Mouse (Mus musculus) induced T-regulatory cell, adult 2 months (primary cell): ENCODE results near the gene Calcoco2.

Experiments used
- DNase-seq: peaks from one replicate; pipeline ENCODE4 v3.0.0-alpha.2; 2012; ENCODE audit warnings: low read depth

The Calcoco2 gene

DNA sequence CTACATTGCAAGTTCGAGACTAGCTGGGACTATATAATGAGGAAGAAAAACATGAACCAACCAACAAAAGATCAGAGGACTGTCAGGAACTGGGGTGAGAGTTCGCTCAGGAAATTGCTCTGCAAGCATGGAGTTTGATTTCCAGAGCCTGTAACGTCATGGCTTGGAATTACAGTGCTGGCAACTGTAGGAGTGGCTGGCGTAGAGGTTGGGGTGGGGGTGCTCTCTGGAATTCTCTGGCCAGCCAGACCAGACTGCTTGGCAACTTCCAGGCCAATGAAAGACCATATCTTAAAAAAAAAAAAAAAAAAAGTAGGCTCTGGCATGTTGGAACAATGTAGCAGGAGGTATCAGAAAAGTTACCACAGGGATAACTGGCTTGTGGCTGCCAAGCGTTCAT is 31.0 kb downstream of the Calcoco2 start:
- DNase-seq, result no peak

DNA sequence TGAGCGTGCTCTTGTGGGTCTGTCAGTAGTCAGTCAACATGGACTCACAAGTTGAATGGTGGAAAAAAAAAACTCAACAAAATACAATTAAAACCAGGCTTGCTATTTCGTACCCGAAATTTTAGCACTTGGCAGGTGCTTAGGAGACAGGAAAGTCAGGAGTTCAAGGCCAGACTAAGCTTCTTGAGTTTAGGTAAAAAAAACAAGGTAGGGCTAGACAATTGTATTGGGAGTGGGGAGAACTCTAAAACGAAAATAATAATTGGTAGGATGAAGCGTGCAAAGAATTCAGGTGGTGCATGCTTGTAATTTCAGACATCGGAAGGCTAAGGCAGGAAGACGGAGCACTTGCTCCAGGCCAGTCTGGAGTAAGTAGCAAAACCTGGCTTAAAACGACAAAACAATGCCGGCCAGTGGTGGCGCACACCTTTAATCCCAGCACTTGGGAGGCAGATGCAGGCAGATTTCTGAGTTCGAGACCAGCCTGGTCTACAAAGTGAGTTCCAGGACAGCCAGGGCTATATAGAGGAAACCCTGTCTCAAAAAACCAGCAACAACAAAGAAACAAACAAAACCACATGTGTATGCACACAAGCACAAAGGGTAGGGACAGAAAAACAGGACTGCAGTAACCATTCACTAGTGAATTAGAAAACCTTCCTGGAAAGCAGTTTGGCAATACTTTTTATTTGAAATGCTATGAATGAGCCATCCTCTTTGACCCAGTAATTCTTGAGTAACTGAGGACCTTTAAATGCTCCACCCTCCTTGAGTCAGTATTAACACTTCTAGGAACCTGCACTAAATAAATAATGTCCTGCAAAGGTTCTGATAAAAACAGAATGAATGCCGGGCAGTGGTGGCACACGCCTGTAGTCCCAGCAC is 35.3 kb downstream of the Calcoco2 start:
- DNase-seq, result no peak

DNA sequence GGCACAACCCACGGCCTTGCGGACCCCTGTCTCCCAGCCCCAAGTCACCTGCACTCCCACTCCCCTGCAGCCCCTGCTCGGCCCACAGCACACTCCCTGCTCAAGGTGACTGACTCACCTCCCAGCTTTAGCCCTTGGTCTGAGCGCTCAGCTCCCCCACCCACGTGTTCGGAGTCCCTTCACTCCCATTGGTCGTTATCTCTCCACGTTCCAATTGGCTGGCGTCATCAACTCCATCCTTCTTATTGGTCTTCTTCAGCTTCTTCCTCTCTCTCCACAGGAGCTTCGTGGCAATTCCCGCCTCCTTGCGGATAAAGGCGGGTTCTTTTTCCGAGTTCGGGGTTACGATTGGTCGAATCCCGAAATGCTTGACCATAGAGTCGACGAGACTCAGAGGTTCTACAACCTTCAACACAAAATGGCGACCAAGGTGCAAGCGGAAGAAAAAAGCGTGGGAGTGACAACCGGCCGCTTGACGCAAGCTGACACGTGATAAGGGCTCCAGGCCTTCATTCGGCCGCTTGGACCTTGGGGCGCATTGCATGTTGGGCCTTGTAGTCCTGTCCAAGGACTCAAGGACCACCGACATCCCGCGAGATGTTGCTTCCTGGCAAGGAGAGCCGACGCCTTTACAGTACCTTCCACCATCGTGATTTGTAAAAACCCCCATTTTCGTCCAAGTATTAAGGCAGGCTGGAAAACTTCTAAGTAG is 36.1 kb downstream of the Calcoco2 start, which contains the start of gene Atp5g1:
Gene Atp5g1 (minus strand): TSS at position 162 of the 712 bp plus-strand sequence.
- peak; percentile 99 for DNase-seq

- DNase-seq, result no peak
Measured at GRCm38 (mm10) chr11:96075177-96075508, 36.6 kb downstream of the Calcoco2 start.

- DNase-seq, result no peak
Measured at GRCm38 (mm10) chr11:96074351-96075176, 37.2 kb downstream of the Calcoco2 start.

- DNase-seq, result no peak
Measured at GRCm38 (mm10) chr11:96073295-96073993, 38.3 kb downstream of the Calcoco2 start.

DNA sequence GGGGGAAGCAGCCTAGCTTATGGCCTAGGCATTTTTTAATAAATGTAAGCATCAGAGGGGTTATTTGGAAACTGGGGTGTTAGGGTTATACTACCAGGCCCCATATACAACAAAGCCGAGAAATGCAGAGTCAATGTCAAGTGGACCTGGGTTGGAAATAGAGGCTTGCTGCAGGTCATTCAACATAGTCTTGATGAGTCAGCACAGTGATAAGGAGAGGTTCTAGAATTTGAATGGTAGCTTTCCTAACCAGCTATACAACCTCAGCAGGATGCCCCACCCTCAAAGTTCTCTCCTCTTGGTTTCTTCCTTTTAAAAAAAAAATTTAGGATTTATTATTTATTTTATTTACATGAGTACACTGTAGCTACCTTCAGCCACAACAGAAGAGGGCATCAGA is 40.8 kb downstream of the Calcoco2 start:
- DNase-seq, result no peak

- no peak for DNase-seq
Measured at GRCm38 (mm10) chr11:96070353-96070752, 41.4 kb downstream of the Calcoco2 start.

DNA sequence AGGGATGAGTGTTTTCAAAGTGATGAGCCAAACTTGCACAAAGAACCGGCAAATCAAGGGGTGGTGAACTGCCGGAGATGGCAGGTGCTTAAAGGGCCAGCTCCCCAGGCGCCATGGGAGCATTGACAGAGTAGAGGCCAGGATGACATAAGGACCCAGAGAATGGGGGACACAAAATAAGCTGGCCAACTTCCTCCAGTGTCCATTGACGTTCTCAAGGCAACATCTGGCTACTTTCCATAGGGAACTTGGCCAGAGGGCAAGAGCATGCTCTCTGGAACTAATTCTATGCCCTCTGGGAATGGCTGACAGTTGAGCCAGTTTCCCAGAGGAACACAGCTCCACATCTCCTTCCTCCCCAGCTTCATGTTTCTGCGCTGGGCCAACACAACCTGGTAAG is 43.5 kb downstream of the Calcoco2 start:
- no peak for DNase-seq

DNA sequence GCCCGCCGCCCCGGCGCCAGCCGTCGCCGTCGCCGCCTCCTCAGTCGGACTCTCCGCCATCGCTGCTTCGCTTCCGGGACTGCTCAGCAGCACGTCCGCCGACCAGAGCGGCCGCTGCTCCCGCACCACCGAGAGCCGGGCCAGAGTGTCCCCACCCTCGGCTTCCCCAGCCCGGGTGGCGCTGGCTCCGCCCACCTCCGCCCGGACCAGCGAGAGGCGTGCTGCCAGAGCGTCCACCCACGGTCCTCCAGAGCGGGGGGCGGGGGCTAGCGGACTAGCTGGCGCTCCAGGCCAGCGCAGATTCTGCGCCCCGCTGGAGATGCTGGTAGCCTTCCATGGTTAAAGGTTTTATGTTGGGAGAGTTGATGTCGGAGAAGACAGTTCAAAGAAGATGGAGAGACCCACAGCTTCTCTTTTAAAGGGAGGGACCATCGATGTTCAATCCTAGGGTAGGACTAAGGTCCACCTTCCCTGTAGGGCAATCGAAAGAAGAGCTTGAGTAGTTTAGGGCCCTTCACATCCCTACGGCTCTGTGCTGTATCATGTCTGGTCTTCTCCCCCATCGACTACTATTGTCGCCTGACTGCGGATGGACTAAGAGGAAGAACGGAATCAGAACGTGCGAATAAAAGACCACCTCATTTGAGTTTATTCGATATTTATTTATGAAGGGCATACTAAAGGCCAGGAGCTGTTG is 46.4 kb downstream of the Calcoco2 start, which contains the start of gene Ube2z:
Gene Ube2z (minus strand): TSS at position 174 of the 697 bp plus-strand sequence.
- DNase-seq, result peak; percentile 94

GRCm38 (mm10) chr11:96064521-96065214 is 47.1 kb downstream of the Calcoco2 start:
- peak; percentile 72 for DNase-seq

DNA sequence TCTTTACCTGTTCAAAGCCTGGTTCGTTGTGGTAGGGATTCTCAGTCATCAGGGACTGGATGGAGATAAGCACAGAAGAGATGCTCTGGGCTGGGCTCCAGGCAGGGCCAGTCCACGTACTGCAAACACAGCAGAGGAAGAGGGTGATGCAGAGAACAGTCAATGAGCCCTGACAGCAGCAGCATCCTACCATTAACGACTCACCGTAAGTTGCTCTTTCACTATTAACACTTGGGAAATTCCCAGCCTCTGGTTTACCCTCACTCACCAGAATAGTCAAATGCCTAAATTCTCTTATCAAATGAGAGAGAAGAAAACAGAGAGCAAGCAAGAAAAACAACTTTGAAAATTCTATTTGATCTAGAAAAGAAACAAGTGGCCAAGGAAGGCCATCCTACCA is 53.5 kb downstream of the Calcoco2 start:
- DNase-seq, result peak; percentile 69

DNA sequence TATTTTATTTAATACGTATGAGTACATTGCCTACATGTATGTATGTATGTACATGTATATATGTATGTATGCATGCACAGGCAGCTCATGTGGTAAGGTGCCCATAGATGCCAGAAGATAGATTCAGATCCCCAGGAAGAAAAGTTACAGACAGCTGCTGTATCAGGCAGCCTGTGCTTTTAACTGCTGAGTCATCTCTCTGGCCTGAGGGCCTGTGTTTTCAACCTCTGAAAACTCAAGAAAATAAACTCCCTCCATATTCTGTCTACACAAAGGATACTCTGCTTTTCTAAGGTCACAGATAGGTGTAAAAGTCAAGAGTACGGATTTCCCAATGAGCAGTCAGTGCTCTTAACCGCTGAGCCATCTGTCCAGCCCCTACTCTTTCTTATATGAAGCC is 60.9 kb downstream of the Calcoco2 start:
- DNase-seq, result no peak

- no peak for DNase-seq
Measured at GRCm38 (mm10) chr11:96049939-96050338, 61.8 kb downstream of the Calcoco2 start.
